Mouse (Mus musculus) lung, postnatal 0 days (tissue): ENCODE measurements at regions not wholly inside any gene's neighbourhood (a gene's known extent, or its start where the extent isn't known, plus 50 kb on each side); places are given as distances from the start of the nearest gene placed in this dataset.

Experiments
- CTCF ChIP-seq: IDR thresholded peaks from 2 replicates; pipeline ENCODE4 v1.5.1; 2016; ENCODE audit warnings: antibody characterized with exemption, mild to moderate bottlenecking
- EP300 ChIP-seq: IDR thresholded peaks from 2 replicates; pipeline ENCODE4 v1.6.1; 2016; ENCODE audit warnings: antibody characterized with exemption, mild to moderate bottlenecking, control low read depth

DNA sequence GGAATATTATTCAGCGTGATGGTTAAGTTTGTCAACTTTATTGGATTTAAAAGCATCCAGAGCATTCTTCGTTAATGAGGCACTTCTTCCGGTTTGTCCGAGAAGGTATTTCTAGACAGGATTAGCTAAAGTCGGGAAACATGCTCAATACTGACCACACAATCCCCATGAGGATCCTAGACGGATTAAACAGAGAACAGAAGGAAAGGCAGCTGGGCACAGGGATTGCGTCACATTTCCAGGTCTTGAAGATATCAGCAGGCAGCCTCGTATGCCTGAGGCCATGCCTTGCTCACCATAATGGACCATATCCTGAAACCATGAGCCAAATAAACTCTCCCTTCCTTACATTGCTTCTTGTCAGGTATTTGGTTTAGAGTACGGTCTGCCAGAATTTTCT is 119.7 kb downstream of the Emx2 start:
- TF ChIP-seq CTCF (no peak), EP300 (no peak)
